Mouse (Mus musculus) fibroblast of lung, adult 2 months (primary cell): ENCODE results near the gene Klhl31.

Experiments
- DNase-seq: peaks from one replicate; pipeline ENCODE4 v3.0.0-alpha.2; 2011; ENCODE audit warnings: low read depth

Klhl31 gene

DNA sequence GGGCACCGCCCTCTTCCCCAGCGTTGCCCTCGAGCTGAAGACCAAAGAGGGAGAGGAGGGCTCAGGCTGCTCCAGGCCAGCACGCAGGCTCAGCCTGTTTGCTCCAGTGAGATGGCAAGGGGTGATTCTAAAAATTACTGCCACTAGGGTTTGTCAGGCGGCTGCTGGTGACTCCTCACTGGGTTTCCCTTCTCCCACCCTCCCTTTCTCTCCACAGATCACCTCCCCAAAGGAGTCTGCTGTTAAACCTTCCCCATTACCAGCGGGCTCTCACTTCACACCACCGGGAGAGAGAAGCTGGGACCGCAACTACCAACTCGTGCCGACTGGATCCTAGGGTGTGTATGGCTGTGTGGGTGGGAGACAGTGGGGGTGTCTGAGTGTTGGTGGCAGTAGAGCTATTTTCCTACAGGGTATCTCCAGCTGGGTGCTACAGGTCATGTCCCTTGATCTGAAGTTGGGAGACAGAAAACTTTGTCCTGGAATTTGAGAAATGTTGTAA, at the start of gene Klhl31:
Gene Klhl31, plus strand, starts transcription at position 51 of the 502 bp plus-strand sequence.
- DNase-seq, result no peak

DNA sequence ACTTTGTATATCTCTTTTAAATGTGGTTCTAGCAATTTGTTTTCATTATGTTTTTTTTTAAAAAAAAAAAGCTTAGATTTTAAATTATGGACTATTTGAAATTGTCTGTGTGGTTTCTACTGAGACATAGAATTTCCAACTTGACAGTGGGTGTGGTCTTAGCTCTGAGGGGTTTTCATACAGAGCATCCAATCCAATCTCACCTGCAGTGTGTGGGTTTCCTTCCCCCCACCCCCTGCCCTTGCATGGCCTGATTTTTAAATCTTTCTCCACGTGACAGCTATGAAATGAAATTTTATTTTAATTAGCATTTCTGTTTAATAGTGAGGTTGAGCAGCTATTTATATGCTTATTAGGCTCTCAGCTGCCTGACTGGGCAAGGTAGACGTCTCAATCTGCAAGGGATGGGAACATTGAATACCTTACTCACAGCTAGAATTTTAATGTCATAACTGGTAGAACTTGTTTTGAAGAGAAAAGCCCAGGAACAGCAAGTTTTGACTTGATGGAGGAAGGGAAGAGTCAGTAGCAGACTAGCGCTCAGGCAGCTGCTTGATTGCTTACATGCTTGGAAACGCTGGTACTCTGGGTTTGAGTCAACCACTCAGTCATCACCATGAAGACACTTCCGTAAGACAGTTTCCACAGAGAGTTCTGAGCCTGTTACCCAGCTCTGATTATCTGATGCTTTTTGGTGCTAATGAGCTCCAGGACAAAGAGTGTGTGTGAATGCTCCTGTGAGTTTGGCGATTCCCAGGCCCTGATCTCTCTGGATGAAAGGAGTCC, 49.3 kb upstream of the Klhl31 start:
- no peak for DNase-seq

DNA sequence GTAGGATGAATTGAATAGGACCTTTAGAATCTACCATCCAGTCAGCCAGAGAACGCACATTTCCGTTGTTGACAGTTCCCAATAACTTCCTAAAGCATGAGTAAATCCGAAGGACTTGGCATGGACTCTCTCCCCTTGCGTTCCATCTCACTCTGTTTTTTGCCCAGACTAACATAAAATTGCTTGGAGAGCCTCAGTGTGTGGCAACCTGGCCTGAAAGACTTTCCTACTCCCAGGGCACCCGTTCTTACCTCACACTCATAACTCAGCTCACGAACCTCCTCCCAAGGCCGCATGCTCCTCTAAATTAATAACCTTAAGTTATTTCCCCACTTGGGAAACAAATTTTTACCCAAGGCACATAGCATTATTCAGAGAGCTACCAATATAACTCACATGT, 48.7 kb upstream of the Klhl31 start:
- DNase-seq, result peak; percentile 20

DNA sequence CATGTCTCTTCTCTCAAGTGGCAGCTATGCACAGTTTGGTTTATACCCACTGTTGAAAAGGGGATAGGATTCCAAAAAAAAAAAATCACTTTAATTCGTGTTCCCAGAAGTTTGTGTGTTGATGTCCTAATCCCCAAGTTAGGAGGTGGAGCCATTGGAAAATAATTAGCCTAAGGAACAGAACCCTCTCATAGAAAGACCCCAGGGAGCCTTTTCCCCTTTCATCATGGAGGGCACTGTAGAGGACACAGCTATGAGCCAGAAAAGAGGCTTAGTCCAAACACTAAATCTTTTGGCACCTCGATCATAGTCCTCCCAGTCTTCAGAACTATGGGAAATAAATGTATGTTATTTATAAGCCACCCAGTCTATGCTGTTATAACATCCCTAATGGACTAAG, 46.8 kb upstream of the Klhl31 start:
- DNase-seq, result no peak

DNA sequence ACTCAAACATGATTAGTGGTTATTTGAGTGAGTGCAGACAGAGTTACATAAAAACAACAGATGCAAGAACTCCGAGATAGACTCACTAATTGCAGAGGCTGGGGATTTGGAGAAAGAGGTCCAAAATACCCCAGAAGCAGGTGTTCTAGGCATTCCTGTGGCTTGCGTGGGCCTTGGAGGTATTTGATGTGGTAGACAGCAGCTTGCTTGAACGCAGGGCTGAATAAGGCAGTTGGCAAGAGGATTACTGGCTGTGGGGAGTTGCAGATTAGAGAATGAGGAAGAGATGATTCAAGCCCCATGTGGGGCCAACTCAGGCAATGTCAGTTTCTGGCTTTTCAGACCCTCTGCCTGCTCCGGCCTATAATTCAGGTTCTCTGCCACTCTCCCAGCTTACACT, 43.9 kb upstream of the Klhl31 start:
- DNase-seq, result no peak

GRCm38 (mm10) chr9:77595006-77595626, 41.2 kb upstream of the Klhl31 start:
- DNase-seq, result no peak

DNA sequence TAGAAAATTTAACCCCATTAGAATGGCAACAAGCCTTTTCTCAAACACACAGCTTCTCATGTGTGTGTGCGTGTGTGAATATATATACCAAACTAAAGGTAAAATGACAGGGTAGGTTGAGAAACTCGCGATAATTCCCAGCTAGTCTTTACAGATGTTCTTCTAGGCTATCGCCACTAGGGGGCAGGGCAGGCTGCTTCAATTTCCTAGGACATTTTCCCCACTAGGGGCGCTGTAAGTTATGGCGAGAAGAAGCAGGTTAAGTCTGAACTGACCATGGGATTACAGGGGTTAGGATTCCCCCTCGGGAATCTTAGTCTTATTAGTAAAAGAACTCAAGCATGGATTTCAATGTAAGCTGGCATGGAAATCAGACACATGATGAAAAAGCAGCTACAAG, 39.9 kb upstream of the Klhl31 start:
- DNase-seq, result peak; percentile 38

DNA sequence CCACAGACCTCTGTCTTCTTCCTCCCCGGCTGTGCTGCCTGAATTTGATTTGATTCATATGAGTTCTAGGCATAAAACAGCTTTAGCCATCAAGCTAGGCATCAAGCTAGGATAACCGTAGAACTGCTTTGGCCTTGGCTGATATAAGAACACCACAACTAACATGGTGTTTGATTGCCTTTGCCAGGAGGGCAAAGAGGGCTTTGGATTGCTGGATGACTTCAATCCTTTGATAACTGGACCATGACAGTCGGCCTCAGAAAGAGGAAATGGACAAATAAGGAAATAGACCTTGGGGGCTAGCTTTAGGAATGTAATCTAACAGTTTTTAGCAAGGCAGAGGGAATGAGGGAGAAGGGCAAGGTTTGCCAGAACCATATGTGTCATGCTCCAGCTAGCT, 37.7 kb upstream of the Klhl31 start:
- no peak for DNase-seq

GRCm38 (mm10) chr9:77602302-77603266, 33.7 kb upstream of the Klhl31 start:
- no peak for DNase-seq

- DNase-seq, result no peak
These were observed 32.3 kb upstream of the Klhl31 start for GRCm38 (mm10) chr9:77603965-77604509.

GRCm38 (mm10) chr9:77607295-77607694, 29.0 kb upstream of the Klhl31 start:
- DNase-seq, result no peak

GRCm38 (mm10) chr9:77607840-77608239, 28.5 kb upstream of the Klhl31 start:
- no peak for DNase-seq

GRCm38 (mm10) chr9:77610811-77611210, 25.5 kb upstream of the Klhl31 start:
- DNase-seq, result no peak

DNA sequence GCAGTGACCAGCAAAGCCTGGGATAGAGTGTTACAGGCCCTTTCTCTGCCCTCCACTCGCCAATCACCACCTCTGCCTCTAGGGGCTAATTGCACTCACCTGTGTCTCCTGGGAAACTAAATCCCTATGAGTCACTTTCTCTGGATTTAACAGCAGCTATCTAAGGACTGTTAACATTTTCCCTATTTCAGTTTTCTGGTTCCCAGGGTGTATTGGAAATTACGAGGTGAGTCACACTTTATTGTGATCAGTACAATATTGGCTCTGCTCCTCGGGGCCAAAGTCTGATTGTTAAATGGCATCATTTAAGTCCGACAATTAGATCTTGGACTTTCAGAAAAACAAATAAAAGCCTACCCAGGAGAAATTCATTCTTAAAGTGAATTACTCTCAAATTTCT, 24.0 kb upstream of the Klhl31 start:
- DNase-seq, result no peak

GRCm38 (mm10) chr9:77615868-77616267, 20.4 kb upstream of the Klhl31 start:
- DNase-seq, result no peak

DNA sequence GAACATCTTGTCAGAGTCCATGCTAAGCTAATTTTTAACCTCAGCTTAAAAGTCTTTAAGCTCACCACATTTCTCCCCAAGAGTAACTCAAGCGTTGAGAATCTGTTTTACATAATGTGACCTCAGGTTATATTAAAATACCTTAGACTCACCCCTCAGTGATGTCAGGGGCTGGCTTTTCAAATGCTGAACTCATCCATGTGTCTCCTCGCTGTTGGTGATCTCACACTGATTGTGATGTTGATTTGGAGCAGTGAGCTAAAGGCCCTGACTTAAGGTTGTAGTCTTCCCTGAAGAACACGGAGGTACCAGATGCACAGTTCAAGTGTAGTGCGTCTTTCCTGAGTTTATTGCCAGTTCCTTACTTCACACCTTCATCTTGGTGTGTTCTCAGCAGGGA, 19.5 kb upstream of the Klhl31 start:
- DNase-seq, result no peak

- no peak for DNase-seq
These were observed 18.5 kb upstream of the Klhl31 start for GRCm38 (mm10) chr9:77617751-77618150.

DNA sequence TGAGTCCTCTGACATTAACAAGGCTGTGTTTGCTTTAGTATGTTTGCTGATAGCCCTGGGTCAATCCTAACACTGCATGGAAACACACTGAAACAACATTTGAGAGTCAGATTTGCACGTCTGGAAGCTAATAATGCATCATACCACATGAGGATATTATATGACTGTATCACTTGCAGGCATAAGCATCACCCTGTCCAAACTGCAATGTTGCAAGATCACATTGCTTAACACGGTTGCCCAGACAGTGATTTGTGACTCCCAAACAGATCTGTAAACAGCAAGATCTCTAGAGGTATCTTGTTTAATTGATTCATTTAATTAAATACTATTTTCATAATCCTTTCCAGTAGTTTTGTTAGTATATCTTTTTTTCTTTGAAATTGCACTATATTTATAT, 17.9 kb upstream of the Klhl31 start:
- no peak for DNase-seq

GRCm38 (mm10) chr9:77620077-77620476, 16.2 kb upstream of the Klhl31 start:
- DNase-seq, result no peak

- no peak for DNase-seq
These were observed 15.8 kb upstream of the Klhl31 start for GRCm38 (mm10) chr9:77620482-77620881.

GRCm38 (mm10) chr9:77622874-77623273, 13.4 kb upstream of the Klhl31 start:
- no peak for DNase-seq
